Mouse (Mus musculus): ENCODE results near the gene Lpar2. TPM values are rescaled to one million over a fixed set of nuclear protein-coding genes. Genes with fewer than 3 reads are reported as not detected.

Gene Lpar2
- polyA plus RNA-seq, 1 experiment from 2014 or later, result 0.24 TPM

DNA sequence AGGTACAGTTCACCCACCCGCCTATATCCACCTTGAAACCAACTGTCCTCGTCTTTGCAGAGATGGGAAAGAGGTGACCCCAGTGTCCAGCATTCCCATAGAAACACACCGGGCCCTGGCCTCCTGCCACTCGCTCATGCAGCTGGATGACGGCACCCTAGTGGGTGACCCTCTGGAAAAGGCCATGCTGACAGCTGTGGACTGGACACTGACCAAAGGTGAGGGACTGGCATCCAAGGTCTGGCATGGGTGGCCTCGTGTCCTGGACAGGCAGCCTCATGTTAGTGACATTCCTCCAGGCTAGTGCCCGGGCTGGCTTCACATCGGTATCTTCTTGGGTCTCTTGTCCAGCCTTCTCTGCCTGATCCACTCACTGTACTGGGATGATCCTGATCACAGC is 23.0 kb upstream of the Lpar2 start:
- H3K4me1 ChIP-seq (ENCODE audit: control insufficient read depth in 2 of 2, insufficient read depth in 2 of 2, low read length in 2 of 2), result no peaks in the 10 kb centered on the region
- H3K9me3 ChIP-seq (ENCODE audit: control insufficient read depth, low read length), result no peaks in the 10 kb centered on the region
- H3K9ac ChIP-seq (ENCODE audit: low read length), result no peak overlapping the region
- no peak for ATAC-seq (ENCODE audit: insufficient number of reproducible peaks, insufficient read depth, low FRiP score, low read depth)
- 90% methylated on average over 8 of the region's 8 CpGs for WGBS
- no peak overlapping the region for H3K4me3 ChIP-seq (ENCODE audit: control insufficient read depth in 1 of 2, insufficient read depth in 1 of 2, low read depth in 1 of 2, low read length in 2 of 2)
- H3K27ac ChIP-seq (replicated peaks in 1 of 2; ENCODE audit: control insufficient read depth in 1 of 2, insufficient read depth in 1 of 2, low read depth in 2 of 2, low read length in 2 of 2), result no peak overlapping the region
- H3K4me2 ChIP-seq (ENCODE audit: low read length), result no peak overlapping the region
- H3K36me3 ChIP-seq (ENCODE audit: control insufficient read depth, insufficient read depth, low read length), result peaks cover 100% of the 10 kb centered on the region
- no peaks in the 10 kb centered on the region for H3K27me3 ChIP-seq (ENCODE audit: control insufficient read depth, insufficient read depth, low read length)

- Histone ChIP-seq H3K9me3 (ENCODE audit: control insufficient read depth, low read length) (no peaks in the 10 kb centered on the region), H3K4me1 (ENCODE audit: control insufficient read depth in 2 of 2, insufficient read depth in 2 of 2, low read length in 2 of 2) (no peaks in the 10 kb centered on the region), H3K4me3 (ENCODE audit: control insufficient read depth in 1 of 2, insufficient read depth in 1 of 2, low read depth in 1 of 2, low read length in 2 of 2) (no peak overlapping the region), H3K27ac (replicated peaks in 1 of 2; ENCODE audit: control insufficient read depth in 1 of 2, insufficient read depth in 1 of 2, low read depth in 2 of 2, low read length in 2 of 2) (no peak overlapping the region), H3K27me3 (ENCODE audit: control insufficient read depth, insufficient read depth, low read length) (no peaks in the 10 kb centered on the region), H3K9ac (ENCODE audit: low read length) (no peak overlapping the region), H3K36me3 (ENCODE audit: control insufficient read depth, insufficient read depth, low read length) (peaks cover 99% of the 10 kb centered on the region), H3K4me2 (ENCODE audit: low read length) (no peak overlapping the region)
- no peak for ATAC-seq (ENCODE audit: insufficient number of reproducible peaks, insufficient read depth, low FRiP score, low read depth)
- WGBS, result 92% methylated on average over 5 of the region's 5 CpGs
Measured at GRCm38 (mm10) chr8:69799946-69800345, 22.3 kb upstream of the Lpar2 start.

DNA sequence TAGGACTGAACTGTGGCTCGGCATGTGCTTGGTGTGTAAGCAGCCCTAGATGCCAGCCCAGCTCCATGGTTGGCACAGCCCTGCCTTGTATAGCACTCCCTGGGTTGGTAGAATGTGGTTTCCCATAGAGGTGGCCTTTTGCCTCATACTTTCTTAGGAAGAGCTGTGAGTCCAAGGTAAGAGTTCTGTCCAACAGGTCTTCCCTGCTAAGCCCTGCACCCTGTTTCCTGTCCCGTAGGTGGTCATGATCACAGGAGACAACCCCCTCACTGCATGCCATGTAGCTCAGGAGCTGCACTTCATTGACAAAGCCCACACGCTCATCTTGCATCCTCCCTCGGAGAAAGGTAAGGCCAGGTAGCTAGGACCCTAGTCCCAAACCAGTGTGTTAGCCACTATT is 20.4 kb upstream of the Lpar2 start:
- no peak overlapping the region for H3K27ac ChIP-seq (replicated peaks in 1 of 2; ENCODE audit: control insufficient read depth in 1 of 2, insufficient read depth in 1 of 2, low read depth in 2 of 2, low read length in 2 of 2)
- WGBS, result 95% methylated on average over 4 of the region's 4 CpGs
- peaks cover 99% of the 10 kb centered on the region for H3K36me3 ChIP-seq (ENCODE audit: control insufficient read depth, insufficient read depth, low read length)

DNA sequence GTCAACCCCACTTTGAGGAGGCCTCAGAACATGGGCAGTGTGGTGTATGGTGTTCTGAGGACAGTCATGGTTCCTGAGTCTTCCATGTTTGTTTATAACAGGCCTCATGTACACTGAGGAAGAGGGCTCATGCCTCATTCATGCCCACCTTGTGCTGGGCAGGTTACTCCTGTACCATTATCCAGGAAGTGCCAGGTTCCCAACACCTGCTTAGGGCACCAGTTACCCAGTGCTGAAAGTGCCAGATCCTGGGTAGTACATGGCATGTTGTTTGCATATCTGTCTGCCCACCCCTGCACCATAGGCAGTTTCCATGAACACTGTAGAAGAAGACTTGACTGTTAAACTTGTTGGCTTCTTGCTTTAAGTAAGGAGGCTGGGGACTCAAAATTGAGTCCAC is 20.0 kb upstream of the Lpar2 start:
- no peak for ATAC-seq (ENCODE audit: insufficient number of reproducible peaks, insufficient read depth, low FRiP score, low read depth)
- no peaks in the 10 kb centered on the region for H3K9me3 ChIP-seq (ENCODE audit: control insufficient read depth, low read length)
- no peaks in the 10 kb centered on the region for H3K27me3 ChIP-seq (ENCODE audit: control insufficient read depth, insufficient read depth, low read length)
- H3K27ac ChIP-seq (replicated peaks in 1 of 2; ENCODE audit: control insufficient read depth in 1 of 2, insufficient read depth in 1 of 2, low read depth in 2 of 2, low read length in 2 of 2), result no peak overlapping the region
- no peak overlapping the region for H3K4me2 ChIP-seq (ENCODE audit: low read length)
- no peak overlapping the region for H3K4me3 ChIP-seq (ENCODE audit: control insufficient read depth in 1 of 2, insufficient read depth in 1 of 2, low read depth in 1 of 2, low read length in 2 of 2)
- no peaks in the 10 kb centered on the region for H3K4me1 ChIP-seq (ENCODE audit: control insufficient read depth in 2 of 2, insufficient read depth in 2 of 2, low read length in 2 of 2)
- H3K36me3 ChIP-seq (ENCODE audit: control insufficient read depth, insufficient read depth, low read length), result peaks cover 99% of the 10 kb centered on the region
- no peak overlapping the region for H3K9ac ChIP-seq (ENCODE audit: low read length)

More for the DNA sequence above, 20.4 kb upstream of the Lpar2 start:
- Histone ChIP-seq H3K4me2 (ENCODE audit: low read length) (no peak overlapping the region), H3K9ac (ENCODE audit: low read length) (no peak overlapping the region), H3K27me3 (ENCODE audit: control insufficient read depth, insufficient read depth, low read length) (no peaks in the 10 kb centered on the region), H3K4me3 (ENCODE audit: control insufficient read depth in 1 of 2, insufficient read depth in 1 of 2, low read depth in 1 of 2, low read length in 2 of 2) (no peak overlapping the region), H3K4me1 (ENCODE audit: control insufficient read depth in 2 of 2, insufficient read depth in 2 of 2, low read length in 2 of 2) (no peaks in the 10 kb centered on the region), H3K9me3 (ENCODE audit: control insufficient read depth, low read length) (no peaks in the 10 kb centered on the region)
- no peak for ATAC-seq (ENCODE audit: insufficient number of reproducible peaks, insufficient read depth, low FRiP score, low read depth)

GRCm38 (mm10) chr8:69803366-69803765 is 18.9 kb upstream of the Lpar2 start:
- 92% methylated on average over 7 of the region's 7 CpGs for WGBS
- ATAC-seq (ENCODE audit: insufficient number of reproducible peaks, insufficient read depth, low FRiP score, low read depth), result no peak

GRCm38 (mm10) chr8:69804537-69804936 is 17.7 kb upstream of the Lpar2 start:
- WGBS, result 94% methylated on average over 6 of the region's 6 CpGs
- Histone ChIP-seq H3K27me3 (ENCODE audit: control insufficient read depth, insufficient read depth, low read length) (no peaks in the 10 kb centered on the region), H3K4me2 (ENCODE audit: low read length) (no peak overlapping the region), H3K4me3 (ENCODE audit: control insufficient read depth in 1 of 2, insufficient read depth in 1 of 2, low read depth in 1 of 2, low read length in 2 of 2) (no peak overlapping the region), H3K36me3 (ENCODE audit: control insufficient read depth, insufficient read depth, low read length) (peaks cover 85% of the 10 kb centered on the region), H3K9me3 (ENCODE audit: control insufficient read depth, low read length) (no peaks in the 10 kb centered on the region), H3K9ac (ENCODE audit: low read length) (no peak overlapping the region), H3K4me1 (ENCODE audit: control insufficient read depth in 2 of 2, insufficient read depth in 2 of 2, low read length in 2 of 2) (peaks cover 5% of the 10 kb centered on the region in 2 experiments; a peak in 3 of 4 replicates), H3K27ac (replicated peaks in 1 of 2; ENCODE audit: control insufficient read depth in 1 of 2, insufficient read depth in 1 of 2, low read depth in 2 of 2, low read length in 2 of 2) (no peak overlapping the region)
- ATAC-seq (ENCODE audit: insufficient number of reproducible peaks, insufficient read depth, low FRiP score, low read depth), result no peak

More at GRCm38 (mm10) chr8:69803366-69803765, 18.9 kb upstream of the Lpar2 start:
- Histone ChIP-seq H3K27me3 (ENCODE audit: control insufficient read depth, insufficient read depth, low read length) (no peaks in the 10 kb centered on the region), H3K4me2 (ENCODE audit: low read length) (no peak overlapping the region), H3K9ac (ENCODE audit: low read length) (no peak overlapping the region), H3K9me3 (ENCODE audit: control insufficient read depth, low read length) (no peaks in the 10 kb centered on the region), H3K36me3 (ENCODE audit: control insufficient read depth, insufficient read depth, low read length) (peaks cover 97% of the 10 kb centered on the region), H3K4me3 (ENCODE audit: control insufficient read depth in 1 of 2, insufficient read depth in 1 of 2, low read depth in 1 of 2, low read length in 2 of 2) (no peak overlapping the region), H3K27ac (replicated peaks in 1 of 2; ENCODE audit: control insufficient read depth in 1 of 2, insufficient read depth in 1 of 2, low read depth in 2 of 2, low read length in 2 of 2) (no peak overlapping the region), H3K4me1 (ENCODE audit: control insufficient read depth in 2 of 2, insufficient read depth in 2 of 2, low read length in 2 of 2) (no peaks in the 10 kb centered on the region)

DNA sequence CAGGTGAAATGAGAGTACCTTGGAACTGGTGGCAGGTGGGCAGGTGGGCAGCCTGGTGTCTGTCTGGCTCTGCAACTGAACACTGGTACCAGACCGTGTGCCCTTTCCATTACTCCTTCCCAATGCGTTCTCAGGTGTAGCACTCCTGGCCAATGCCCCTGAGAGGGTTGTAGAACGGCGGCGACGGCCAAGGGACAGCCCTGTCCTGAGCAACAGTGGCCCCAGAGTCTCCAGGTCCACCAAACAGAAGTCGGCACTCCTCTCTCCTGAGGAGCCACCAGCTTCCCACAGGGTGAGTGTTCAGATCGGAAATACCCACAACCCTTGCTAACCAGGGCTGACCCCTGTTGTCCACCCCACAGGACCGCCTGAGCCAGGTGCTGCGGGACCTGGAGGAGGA is 17.1 kb upstream of the Lpar2 start:
- H3K27ac ChIP-seq (replicated peaks in 1 of 2; ENCODE audit: control insufficient read depth in 1 of 2, insufficient read depth in 1 of 2, low read depth in 2 of 2, low read length in 2 of 2), result no peak overlapping the region
- no peak overlapping the region for H3K9ac ChIP-seq (ENCODE audit: low read length)
- 90% methylated on average over 10 of the region's 10 CpGs for WGBS
- H3K4me2 ChIP-seq (ENCODE audit: low read length), result no peak overlapping the region
- no peak overlapping the region for H3K4me3 ChIP-seq (ENCODE audit: control insufficient read depth in 1 of 2, insufficient read depth in 1 of 2, low read depth in 1 of 2, low read length in 2 of 2)
- H3K4me1 ChIP-seq (ENCODE audit: control insufficient read depth in 2 of 2, insufficient read depth in 2 of 2, low read length in 2 of 2), result peaks cover 5% of the 10 kb centered on the region in 2 experiments; a peak in 3 of 4 replicates
- H3K27me3 ChIP-seq (ENCODE audit: control insufficient read depth, insufficient read depth, low read length), result no peaks in the 10 kb centered on the region
- no peak for ATAC-seq (ENCODE audit: insufficient number of reproducible peaks, insufficient read depth, low FRiP score, low read depth)
- H3K36me3 ChIP-seq (ENCODE audit: control insufficient read depth, insufficient read depth, low read length), result peaks cover 79% of the 10 kb centered on the region
- H3K9me3 ChIP-seq (ENCODE audit: control insufficient read depth, low read length), result no peaks in the 10 kb centered on the region

- H3K36me3 ChIP-seq (ENCODE audit: control insufficient read depth, insufficient read depth, low read length), result peaks cover 78% of the 10 kb centered on the region
- no peak overlapping the region for H3K4me2 ChIP-seq (ENCODE audit: low read length)
- H3K4me3 ChIP-seq (ENCODE audit: control insufficient read depth in 1 of 2, insufficient read depth in 1 of 2, low read depth in 1 of 2, low read length in 2 of 2), result no peak overlapping the region
- H3K4me1 ChIP-seq (ENCODE audit: control insufficient read depth in 2 of 2, insufficient read depth in 2 of 2, low read length in 2 of 2), result peaks cover 5% of the 10 kb centered on the region in 2 experiments; a peak in 3 of 4 replicates
- no peaks in the 10 kb centered on the region for H3K9me3 ChIP-seq (ENCODE audit: control insufficient read depth, low read length)
- no peak overlapping the region for H3K27ac ChIP-seq (replicated peaks in 1 of 2; ENCODE audit: control insufficient read depth in 1 of 2, insufficient read depth in 1 of 2, low read depth in 2 of 2, low read length in 2 of 2)
- no peaks in the 10 kb centered on the region for H3K27me3 ChIP-seq (ENCODE audit: control insufficient read depth, insufficient read depth, low read length)
- no peak overlapping the region for H3K9ac ChIP-seq (ENCODE audit: low read length)
- 90% methylated on average over 9 of the region's 9 CpGs for whole genome bisulfite sequencing
- no peak for ATAC-seq (ENCODE audit: insufficient number of reproducible peaks, insufficient read depth, low FRiP score, low read depth)
Measured at GRCm38 (mm10) chr8:69805491-69805890, 16.7 kb upstream of the Lpar2 start.

Data from heart, embryonic 14.5 days (tissue).